Mouse (Mus musculus): ENCODE data around the gene Foxn3.

GRCm38 (mm10) chr12:99214098-99214497, 349.3 kb downstream of the Foxn3 start:
- TF ChIP-seq CTCF (IDR thresholded peaks at IDR 0.05; ENCODE audit: borderline replicate concordance, control insufficient read depth, extremely low read depth, insufficient read depth, low read length, poor library complexity) (no peak), POLR2A (IDR thresholded peaks at IDR 0.05; ENCODE audit: control insufficient read depth, extremely low read depth, insufficient read depth, low read length, poor library complexity) (no peak)

All from thymus, adult 2 months (tissue).